Mouse (Mus musculus): ENCODE data around the gene Tmem125. TPM values are rescaled to one million over a fixed set of nuclear protein-coding genes. Genes with fewer than 3 reads are reported as not detected.

Tmem125 gene
- total and polyA plus RNA-seq, 3 experiments, result 1.8 to 3.2 TPM; not detected in 1

DNA sequence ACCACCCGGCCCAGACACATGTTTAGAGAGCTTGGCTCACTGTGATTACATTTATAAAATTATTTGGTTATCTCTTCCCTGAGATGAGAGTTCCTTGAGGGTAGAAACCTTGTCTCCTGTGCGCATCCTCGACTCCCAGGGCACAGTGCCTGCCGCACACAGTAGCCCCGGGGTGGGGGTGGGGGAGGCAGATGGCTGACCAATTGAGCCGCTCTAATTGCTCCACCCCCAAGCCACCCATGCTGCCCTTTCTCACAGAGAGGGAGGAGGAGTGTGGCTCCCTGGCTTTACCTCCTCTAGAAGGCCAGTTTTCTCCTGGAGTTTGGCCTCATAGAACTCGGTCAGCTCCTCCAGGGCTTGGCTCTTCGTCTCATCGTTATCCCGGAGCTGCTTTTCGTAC is 37.7 kb upstream of the Tmem125 start (continued):
- TF ChIP-seq MAZ (IDR thresholded peaks at IDR 0.05; ENCODE audit: low read depth, low read length), result no peak

DNA sequence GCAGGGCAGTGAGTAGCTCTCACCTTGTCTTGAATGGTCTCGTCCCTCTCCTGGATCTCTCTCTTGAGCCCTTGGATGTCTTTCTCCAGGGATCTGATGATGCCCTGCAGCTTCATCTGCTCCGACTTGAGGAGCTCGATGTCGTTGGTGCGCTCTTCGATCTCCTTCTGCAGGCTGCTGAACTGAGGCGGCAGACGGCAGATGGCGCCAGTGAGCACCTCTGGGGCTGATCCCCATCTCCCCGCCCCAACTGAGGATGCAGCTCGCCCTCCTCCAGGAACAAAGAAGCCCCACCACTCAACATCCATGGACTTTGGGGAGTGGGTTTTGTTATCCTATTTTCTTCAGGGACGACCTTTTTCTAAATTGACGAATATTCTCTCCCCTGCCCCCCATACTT is 35.5 kb upstream of the Tmem125 start:
- no peak overlapping the region for H3K27ac ChIP-seq (ENCODE audit: control insufficient read depth, low read depth, low read length)
- peak; percentile 61 for TF ChIP-seq SMC3 (IDR thresholded peaks at IDR 0.05; ENCODE audit: low read depth, low read length)
- TF ChIP-seq CTCF (IDR thresholded peaks at IDR 0.05 in 2 of 3, conservative IDR thresholded peaks at IDR 0.05 in 1 of 3; ENCODE audit: control insufficient read depth in 1 of 3, insufficient read depth in 1 of 3, low read depth in 2 of 3, low read length in 3 of 3, poor library complexity in 1 of 3, severe bottlenecking in 1 of 3), result peak; percentile 68 to 87 (median 83)
- no peak for TF ChIP-seq ZKSCAN1 (IDR thresholded peaks at IDR 0.05; ENCODE audit: low read depth, low read length)
- no peak for TF ChIP-seq GATA1 (IDR thresholded peaks at IDR 0.05; ENCODE audit: low read depth, low read length)
- H3K9ac ChIP-seq (ENCODE audit: control insufficient read depth, low read depth, low read length, poor library complexity, severe bottlenecking), result no peak overlapping the region
- no peaks in the 10 kb centered on the region for H3K79me2 ChIP-seq (ENCODE audit: control insufficient read depth, insufficient read depth, low read length, poor library complexity)
- peaks cover 0 to 5% of the 10 kb centered on the region in 2 experiments for H3K27me3 ChIP-seq (ENCODE audit: control insufficient read depth in 1 of 2, insufficient read depth in 2 of 2, low read length in 2 of 2)
- H3K9me3 ChIP-seq (replicated peaks; ENCODE audit: insufficient read depth, low read length), result no peaks in the 10 kb centered on the region
- DNase-seq (ENCODE audit: low read depth, low spot score), result peak; percentile 51
- H3K36me3 ChIP-seq (ENCODE audit: control insufficient read depth in 1 of 2, insufficient read depth in 2 of 2, low read length in 2 of 2), result no peaks in the 10 kb centered on the region
- no peak overlapping the region for H3K4me3 ChIP-seq (ENCODE audit: control insufficient read depth in 1 of 2, insufficient read depth in 1 of 2, low read depth in 2 of 2, low read length in 2 of 2)
- no peaks in the 10 kb centered on the region for H3K4me1 ChIP-seq (ENCODE audit: control insufficient read depth in 1 of 2, insufficient read depth in 2 of 2, low read length in 2 of 2)

DNA sequence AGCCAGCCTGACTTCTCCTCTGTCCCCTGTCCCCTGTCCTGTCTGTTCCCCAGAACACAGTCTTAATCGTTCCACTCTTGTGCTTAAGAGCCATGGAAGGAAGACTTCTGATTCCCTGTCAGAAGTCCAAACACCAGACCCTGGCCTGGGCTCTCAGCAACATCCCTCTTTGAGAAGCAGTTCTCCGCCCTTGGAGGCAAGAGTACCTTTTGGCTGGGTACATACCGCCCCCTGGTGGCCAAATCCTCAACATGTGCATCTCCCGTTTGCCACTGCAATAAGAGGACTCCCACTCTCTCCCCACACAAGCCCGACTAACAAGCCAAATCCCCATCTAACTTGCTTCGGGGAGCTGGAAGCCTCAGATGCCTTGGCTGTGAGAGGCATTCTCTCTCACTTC is 32.3 kb upstream of the Tmem125 start:
- TF ChIP-seq MXI1 (IDR thresholded peaks at IDR 0.05; ENCODE audit: low read depth, low read length) (no peak), MYC (IDR thresholded peaks at IDR 0.05; ENCODE audit: low read depth, low read length) (0 out of 2 replicates have a peak, but pooled peaks have one; percentile 42), RAD21 (IDR thresholded peaks at IDR 0.05; ENCODE audit: low read depth, low read length) (peak; percentile 87), SMC3 (IDR thresholded peaks at IDR 0.05; ENCODE audit: low read depth, low read length) (peak; percentile 68), ZC3H11A (IDR thresholded peaks at IDR 0.05; ENCODE audit: low read depth, low read length) (peak; percentile 57), USF1 (IDR thresholded peaks at IDR 0.05; ENCODE audit: low read depth, low read length) (no peak), NELFE (IDR thresholded peaks at IDR 0.05; ENCODE audit: low read depth, low read length) (no peak), CTCF (IDR thresholded peaks at IDR 0.05 in 2 of 3, conservative IDR thresholded peaks at IDR 0.05 in 1 of 3; ENCODE audit: control insufficient read depth in 1 of 3, insufficient read depth in 1 of 3, low read depth in 2 of 3, low read length in 3 of 3, poor library complexity in 1 of 3, severe bottlenecking in 1 of 3) (peak; percentile 87 to 93 (median 88))
- Histone ChIP-seq H3K4me3 (ENCODE audit: control insufficient read depth in 1 of 2, insufficient read depth in 1 of 2, low read depth in 2 of 2, low read length in 2 of 2) (no peak overlapping the region), H3K27ac (ENCODE audit: control insufficient read depth, low read depth, low read length) (no peak overlapping the region), H3K9me3 (replicated peaks; ENCODE audit: insufficient read depth, low read length) (no peaks in the 10 kb centered on the region), H3K4me1 (ENCODE audit: control insufficient read depth in 1 of 2, insufficient read depth in 2 of 2, low read length in 2 of 2) (no peaks in the 10 kb centered on the region), H3K9ac (ENCODE audit: control insufficient read depth, low read depth, low read length, poor library complexity, severe bottlenecking) (no peak overlapping the region), H3K27me3 (ENCODE audit: control insufficient read depth in 1 of 2, insufficient read depth in 2 of 2, low read length in 2 of 2) (peaks cover 0 to 5% of the 10 kb centered on the region in 2 experiments), H3K79me2 (ENCODE audit: control insufficient read depth, insufficient read depth, low read length, poor library complexity) (no peaks in the 10 kb centered on the region), H3K36me3 (ENCODE audit: control insufficient read depth in 1 of 2, insufficient read depth in 2 of 2, low read length in 2 of 2) (no peaks in the 10 kb centered on the region)
- peak; percentile 82 for DNase-seq (ENCODE audit: low read depth, low spot score)

DNA sequence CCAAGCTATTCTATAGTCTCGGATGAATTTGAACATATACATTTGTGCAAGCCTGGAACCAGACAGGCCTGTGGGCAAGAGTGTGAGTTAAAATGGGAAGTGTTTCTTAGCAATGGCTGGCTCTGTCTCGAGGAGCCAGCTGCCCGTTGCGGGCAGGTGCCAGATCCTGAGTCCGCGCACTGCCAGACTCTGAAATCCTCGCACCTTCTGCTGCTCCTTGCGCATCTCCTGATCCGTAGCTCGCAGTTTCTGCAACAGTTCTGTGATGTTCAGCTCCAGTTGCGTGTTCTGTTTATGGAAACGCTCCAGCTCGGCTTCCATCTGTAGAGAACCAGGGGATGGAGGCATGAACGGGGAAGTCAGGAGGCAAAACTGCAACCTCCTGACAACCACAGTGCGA is 27.6 kb upstream of the Tmem125 start:
- H3K27ac ChIP-seq (ENCODE audit: control insufficient read depth, low read depth, low read length), result no peak overlapping the region
- no peaks in the 10 kb centered on the region; a peak in 1 of 4 replicates for H3K27me3 ChIP-seq (ENCODE audit: control insufficient read depth in 1 of 2, insufficient read depth in 2 of 2, low read length in 2 of 2)
- peaks cover 0 to 4% of the 10 kb centered on the region in 2 experiments; a peak in 1 of 4 replicates for H3K36me3 ChIP-seq (ENCODE audit: control insufficient read depth in 1 of 2, insufficient read depth in 2 of 2, low read length in 2 of 2)
- no peaks in the 10 kb centered on the region for H3K79me2 ChIP-seq (ENCODE audit: control insufficient read depth, insufficient read depth, low read length, poor library complexity)
- H3K9me3 ChIP-seq (replicated peaks; ENCODE audit: insufficient read depth, low read length), result no peaks in the 10 kb centered on the region
- peaks cover 0 to 28% of the 10 kb centered on the region in 2 experiments; a peak in 3 of 4 replicates for H3K4me1 ChIP-seq (ENCODE audit: control insufficient read depth in 1 of 2, insufficient read depth in 2 of 2, low read length in 2 of 2)
- DNase-seq (ENCODE audit: low read depth, low spot score), result no peak
- no peak overlapping the region for H3K9ac ChIP-seq (ENCODE audit: control insufficient read depth, low read depth, low read length, poor library complexity, severe bottlenecking)
- H3K4me3 ChIP-seq (ENCODE audit: control insufficient read depth in 1 of 2, insufficient read depth in 1 of 2, low read depth in 2 of 2, low read length in 2 of 2), result no peak overlapping the region
- no peak for TF ChIP-seq UBTF (IDR thresholded peaks at IDR 0.05; ENCODE audit: borderline replicate concordance, insufficient read depth, low read depth, low read length)
- TF ChIP-seq TCF12 (IDR thresholded peaks at IDR 0.05; ENCODE audit: low read depth, low read length), result no peak
- TF ChIP-seq ZMIZ1 (IDR thresholded peaks at IDR 0.05; ENCODE audit: low read depth, low read length), result no peak
- TF ChIP-seq ZC3H11A (IDR thresholded peaks at IDR 0.05; ENCODE audit: low read depth, low read length), result no peak
- TF ChIP-seq ZNF384 (IDR thresholded peaks at IDR 0.05; ENCODE audit: low read depth, low read length), result no peak
- no peak for TF ChIP-seq MAFK (IDR thresholded peaks at IDR 0.05; ENCODE audit: borderline replicate concordance, low read depth, low read length)
- no peak for TF ChIP-seq ZKSCAN1 (IDR thresholded peaks at IDR 0.05; ENCODE audit: low read depth, low read length)
- no peak for TF ChIP-seq MYB (IDR thresholded peaks at IDR 0.05; ENCODE audit: low read depth, low read length)
- no peak for TF ChIP-seq CHD1 (IDR thresholded peaks at IDR 0.05; ENCODE audit: low read depth, low read length)
- no peak for TF ChIP-seq NRF1 (IDR thresholded peaks at IDR 0.05; ENCODE audit: insufficient read depth, low read depth, low read length, poor library complexity, severe bottlenecking)
- TF ChIP-seq POLR2A (IDR thresholded peaks at IDR 0.05; ENCODE audit: control insufficient read depth in 1 of 2, insufficient read depth in 1 of 2, low read depth in 1 of 2, low read length in 2 of 2, poor library complexity in 1 of 2), result no peak
- no peak for TF ChIP-seq MAX (IDR thresholded peaks at IDR 0.05; ENCODE audit: low read length)
- TF ChIP-seq ELF1 (IDR thresholded peaks at IDR 0.05; ENCODE audit: low read depth, low read length), result no peak
- TF ChIP-seq CHD2 (IDR thresholded peaks at IDR 0.05; ENCODE audit: low read length), result no peak
- no peak for TF ChIP-seq MYC (IDR thresholded peaks at IDR 0.05; ENCODE audit: low read depth, low read length)
- no peak for TF ChIP-seq CTCF (IDR thresholded peaks at IDR 0.05 in 2 of 3, conservative IDR thresholded peaks at IDR 0.05 in 1 of 3; ENCODE audit: control insufficient read depth in 1 of 3, insufficient read depth in 1 of 3, low read depth in 2 of 3, low read length in 3 of 3, poor library complexity in 1 of 3, severe bottlenecking in 1 of 3)

Measured in MEL (cell line).